Mouse (Mus musculus) embryonic facial prominence, embryonic 14.5 days (tissue): Measurements from ENCODE around the gene Cenpa. TPM values are rescaled to one million over a fixed set of nuclear protein-coding genes. Genes with fewer than 3 reads are reported as not detected.
A peak's percentile ranks its signal among the peaks of the same experiment; 100 is the strongest.

Source experiments
- ATAC-seq: fragments of 200-750 bp; cut with Nextera tagmentation; 2 replicates; pipeline ENCODE4 v1.8.0; 2017; ENCODE audit warnings: low read depth, moderate number of reproducible peaks, moderate TSS enrichment
- DNase-seq: peaks from one replicate; pipeline ENCODE4 v3.0.0-alpha.2; 2015; ENCODE audit warnings: low spot score
- H3K27ac ChIP-seq: fragments of 300-500 bp; sonication (generic); replicated peaks from 2 replicates; pipeline ENCODE4 v1.5.1; 2014; ENCODE audit warnings: low read depth, mild to moderate bottlenecking, low read length, moderate library complexity
- H3K27me3 ChIP-seq: fragments of 300-500 bp; sonication (generic); replicated peaks from 2 replicates; pipeline ENCODE4 v1.6.1; 2014; ENCODE audit warnings: low read length; ENCODE audit not compliant: control insufficient read depth, insufficient read depth
- H3K36me3 ChIP-seq: fragments of 300-500 bp; sonication (generic); 2 replicates; pipeline ENCODE4 v1.6.1; 2014; ENCODE audit warnings: low read length, mixed read lengths; ENCODE audit not compliant: control insufficient read depth, insufficient read depth
- H3K4me1 ChIP-seq: fragments of 300-500 bp; sonication (generic); 2 replicates; pipeline ENCODE4 v1.6.1; 2014; ENCODE audit warnings: antibody characterized with exemption, low read length; ENCODE audit not compliant: control insufficient read depth, insufficient read depth
- H3K4me2 ChIP-seq: fragments of 300-500 bp; sonication (generic); 2 replicates; pipeline ENCODE4 v1.6.1; 2014; ENCODE audit warnings: low read depth, mild to moderate bottlenecking, low read length, moderate library complexity, mixed read lengths
- H3K4me3 ChIP-seq: fragments of 300-500 bp; sonication (generic); 2 replicates; pipeline ENCODE4 v1.5.1; 2014; ENCODE audit warnings: low read depth, mild to moderate bottlenecking, low read length
- H3K9ac ChIP-seq: fragments of 300-500 bp; sonication (generic); 2 replicates; pipeline ENCODE4 v1.6.1; 2014; ENCODE audit warnings: low read depth, mild to moderate bottlenecking, low read length, moderate library complexity, mixed read lengths
- H3K9me3 ChIP-seq: fragments of 300-500 bp; sonication (generic); 2 replicates; pipeline ENCODE4 v1.6.1; 2016; ENCODE audit warnings: low read length; ENCODE audit not compliant: control insufficient read depth
- WGBS: fragments of 180-500 bp; shearing (Covaris S2); extraction: QIAGEN DNeasy Blood & Tissue Kit; methylation state at CpG from one replicate; pipeline ENCODE4 v1.1.7; 2014; 5-methylcytosine and 5-hydroxymethylcytosine counted together
- polyA plus RNA-seq: library from polyadenylated mRNA; unstranded; fragments of >200 nt; fragmentation: Nextera tagmentation; extraction: Ambion mirVana; gene quantifications from 2 replicates; pipeline ENCODE4 v1.2.1, GENCODE M21; 2014

Cenpa gene
- polyA plus RNA-seq, result 209 and 251 TPM in 2 replicates

DNA sequence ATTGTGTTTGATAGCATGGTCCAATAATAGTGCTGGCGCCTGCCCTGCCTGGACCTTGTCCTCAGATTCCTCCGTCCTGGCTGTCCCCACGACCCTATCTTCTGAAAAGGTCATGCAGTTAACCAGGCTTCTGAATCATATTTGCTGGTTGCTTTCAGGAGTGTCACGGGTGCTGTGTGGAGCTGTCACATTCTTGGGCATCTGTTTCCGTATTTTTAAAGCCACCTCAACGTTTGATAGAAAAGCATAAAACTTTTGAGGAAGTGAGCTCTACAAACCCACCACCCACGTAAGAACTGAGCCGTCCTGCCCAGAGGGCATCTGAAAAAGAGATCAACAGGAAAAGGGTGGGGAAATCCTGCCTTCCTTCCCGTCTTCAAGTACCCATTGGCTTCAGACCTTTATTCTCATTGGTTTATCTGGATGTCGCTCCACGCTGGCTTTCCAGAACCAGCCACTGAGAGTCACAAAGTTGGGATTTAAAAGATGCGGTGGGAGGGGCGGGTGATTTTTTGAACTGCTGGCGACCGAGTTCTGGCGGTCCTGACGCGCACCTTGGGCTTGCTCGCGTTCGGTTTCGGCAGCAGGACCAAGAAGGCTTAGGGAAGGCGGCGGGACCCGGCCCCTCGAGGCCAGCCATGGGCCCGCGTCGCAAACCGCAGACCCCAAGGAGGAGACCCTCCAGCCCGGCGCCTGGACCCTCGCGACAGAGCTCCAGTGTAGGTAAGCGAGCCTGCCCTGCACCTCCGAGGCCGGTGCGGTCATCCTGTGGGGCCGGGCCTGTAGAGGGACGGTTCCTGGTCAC lies at the start of gene Cenpa:
Gene Cenpa, plus strand, starts transcription at position 387 of the 805 bp plus-strand sequence.
- Histone ChIP-seq H3K4me1 (peaks cover 19% of the 10 kb centered on the region), H3K9me3 (no peaks in the 10 kb centered on the region), H3K4me2 (peak within 1 kb of the TSS; percentile 84), H3K27me3 (no peaks in the 10 kb centered on the region), H3K4me3 (peak within 1 kb of the TSS; percentile 93), H3K9ac (peak within 1 kb of the TSS; percentile 87), H3K27ac (peak within 1 kb of the TSS; percentile 84), H3K36me3 (peaks cover 18% of the 10 kb centered on the region; the same call in 1 of the 2 replicates)
- DNase-seq, result peak; percentile 98
- under 1% methylated on average over 30 of the region's 40 CpGs for WGBS
- ATAC-seq, result peak; percentile 96

GRCm38 (mm10) chr5:30617357-30617756 lies 49.2 kb upstream of the Cenpa start:
- H3K9me3 ChIP-seq, result no peaks in the 10 kb centered on the region
- DNase-seq (no peak), ATAC-seq (no peak)
- 27% methylated on average over 3 of the region's 3 CpGs for WGBS
- H3K9ac ChIP-seq, result no peak overlapping the region
- peaks cover 14% of the 10 kb centered on the region for H3K4me1 ChIP-seq
- H3K4me3 ChIP-seq, result no peak overlapping the region
- H3K4me2 ChIP-seq, result no peak overlapping the region
- H3K27me3 ChIP-seq, result peaks cover 10% of the 10 kb centered on the region
- no peaks in the 10 kb centered on the region for H3K36me3 ChIP-seq
- no peak overlapping the region for H3K27ac ChIP-seq

GRCm38 (mm10) chr5:30617851-30618250 lies 48.7 kb upstream of the Cenpa start:
- peaks cover 15% of the 10 kb centered on the region for H3K27me3 ChIP-seq
- no peak overlapping the region for H3K4me2 ChIP-seq
- WGBS, result 29% methylated on average over 11 of the region's 11 CpGs
- H3K9ac ChIP-seq, result no peak overlapping the region
- H3K36me3 ChIP-seq, result no peaks in the 10 kb centered on the region
- ATAC-seq (no peak), DNase-seq (no peak)
- H3K9me3 ChIP-seq, result no peaks in the 10 kb centered on the region
- no peak overlapping the region for H3K27ac ChIP-seq
- peaks cover 18% of the 10 kb centered on the region for H3K4me1 ChIP-seq
- no peak overlapping the region for H3K4me3 ChIP-seq

GRCm38 (mm10) chr5:30618376-30619003 lies 48.1 kb upstream of the Cenpa start:
- ATAC-seq (no peak), DNase-seq (no peak)
- Histone ChIP-seq H3K9ac (no peak overlapping the region), H3K4me1 (peaks cover 18% of the 10 kb centered on the region), H3K9me3 (no peaks in the 10 kb centered on the region), H3K27me3 (peaks cover 15% of the 10 kb centered on the region), H3K4me2 (no peak overlapping the region), H3K36me3 (no peaks in the 10 kb centered on the region), H3K27ac (no peak overlapping the region), H3K4me3 (no peak overlapping the region)
- 75% methylated on average over 8 of the region's 8 CpGs for WGBS

GRCm38 (mm10) chr5:30619211-30619610 lies 47.4 kb upstream of the Cenpa start:
- DNase-seq, result no peak
- Histone ChIP-seq H3K27me3 (peaks cover 15% of the 10 kb centered on the region), H3K36me3 (no peaks in the 10 kb centered on the region), H3K4me1 (peaks cover 16% of the 10 kb centered on the region), H3K9me3 (no peaks in the 10 kb centered on the region), H3K4me2 (no peak overlapping the region), H3K27ac (no peak overlapping the region), H3K4me3 (no peak overlapping the region), H3K9ac (no peak overlapping the region)
- ATAC-seq, result no peak
- WGBS, result 83% methylated on average over 2 of the region's 2 CpGs

- H3K4me2 ChIP-seq, result no peak overlapping the region
- ATAC-seq (no peak), DNase-seq (no peak)
- peaks cover 12% of the 10 kb centered on the region; the same call in 1 of the 2 replicates for H3K4me1 ChIP-seq
- no peak overlapping the region for H3K4me3 ChIP-seq
- no peak overlapping the region for H3K27ac ChIP-seq
- H3K27me3 ChIP-seq, result peaks cover 15% of the 10 kb centered on the region
- no peaks in the 10 kb centered on the region for H3K36me3 ChIP-seq
- no peak overlapping the region for H3K9ac ChIP-seq
- 98% methylated on average over 20 of the region's 20 CpGs for WGBS
- no peaks in the 10 kb centered on the region for H3K9me3 ChIP-seq
Measured at GRCm38 (mm10) chr5:30620567-30620966, 46.0 kb upstream of the Cenpa start.

- H3K27me3 ChIP-seq, result peaks cover 15% of the 10 kb centered on the region
- peak overlapping the region; percentile 91 for H3K4me2 ChIP-seq
- H3K4me3 ChIP-seq, result no peak overlapping the region
- DNase-seq (no peak), ATAC-seq (no peak)
- no peaks in the 10 kb centered on the region for H3K9me3 ChIP-seq
- H3K4me1 ChIP-seq, result peaks cover 12% of the 10 kb centered on the region; the same call in 1 of the 2 replicates
- WGBS, result 89% methylated on average over 9 of the region's 9 CpGs
- no peaks in the 10 kb centered on the region for H3K36me3 ChIP-seq
- H3K27ac ChIP-seq, result no peak overlapping the region
- no peak overlapping the region; the same call in 1 of the 2 replicates for H3K9ac ChIP-seq
Measured at GRCm38 (mm10) chr5:30621211-30621790, 45.3 kb upstream of the Cenpa start.

DNA sequence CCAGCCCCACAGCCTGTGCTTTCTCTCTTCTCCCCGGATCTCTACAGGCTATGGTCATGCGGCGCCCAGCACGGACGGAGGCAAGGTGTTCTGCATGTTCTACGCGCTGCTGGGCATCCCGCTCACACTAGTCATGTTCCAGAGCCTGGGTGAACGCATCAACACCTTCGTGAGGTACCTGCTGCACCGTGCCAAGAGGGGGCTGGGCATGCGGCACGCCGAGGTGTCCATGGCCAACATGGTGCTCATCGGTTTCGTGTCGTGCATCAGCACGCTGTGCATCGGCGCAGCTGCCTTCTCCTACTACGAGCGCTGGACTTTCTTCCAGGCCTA lies 44.8 kb upstream of the Cenpa start:
- Histone ChIP-seq H3K4me3 (peak overlapping the region; percentile 50), H3K4me1 (peaks cover 12% of the 10 kb centered on the region; the same call in 1 of the 2 replicates), H3K27ac (no peak overlapping the region), H3K4me2 (peak overlapping the region; percentile 91), H3K27me3 (peaks cover 15% of the 10 kb centered on the region), H3K9ac (peak overlapping the region; percentile 60), H3K36me3 (no peaks in the 10 kb centered on the region), H3K9me3 (no peaks in the 10 kb centered on the region)
- DNase-seq (no peak), ATAC-seq (no peak)
- 49% methylated on average over 22 of the region's 22 CpGs for WGBS
